Mouse (Mus musculus) myocyte (in vitro differentiated cells): ENCODE data around the gene Dnajc8. TPM values are rescaled to one million over a fixed set of nuclear protein-coding genes. Genes with fewer than 3 reads are reported as not detected.

ENCODE experiments used
- H3K27me3 ChIP-seq: one replicate; pipeline ENCODE4 v1.6.1; 2011; ENCODE audit not compliant: control insufficient read depth, insufficient read depth, insufficient read length
- H3K36me3 ChIP-seq: one replicate; pipeline ENCODE4 v1.6.1; 2011; ENCODE audit not compliant: control insufficient read depth, insufficient read depth
- H3K4me2 ChIP-seq: one replicate; pipeline ENCODE4 v1.6.1; 2011; ENCODE audit warnings: low read depth, control low read depth
- H3K4me3 ChIP-seq: one replicate; pipeline ENCODE4 v1.5.1; 2011; ENCODE audit warnings: mild to moderate bottlenecking, control low read depth, moderate library complexity
- H3K79me2 ChIP-seq: one replicate; pipeline ENCODE4 v1.6.1; 2011; ENCODE audit not compliant: control insufficient read depth, insufficient read depth
- H3ac ChIP-seq: one replicate; pipeline ENCODE4 v1.6.1; 2011; ENCODE audit not compliant: control insufficient read depth, insufficient read length
- CEBPB ChIP-seq: IDR thresholded peaks from 2 replicates; pipeline ENCODE4 v1.6.1; 2011; ENCODE audit warnings: mild to moderate bottlenecking, moderate library complexity; ENCODE audit not compliant: poor library complexity, insufficient read depth, severe bottlenecking
- E2F4 ChIP-seq: IDR thresholded peaks from one replicate; pipeline ENCODE4 v1.6.1; 2011; ENCODE audit warnings: mild to moderate bottlenecking, control low read depth, moderate library complexity; ENCODE audit not compliant: insufficient read depth
- MAX ChIP-seq: IDR thresholded peaks from one replicate; pipeline ENCODE4 v1.6.1; 2011; ENCODE audit warnings: low read depth, mild to moderate bottlenecking, control low read depth
- MYOD1 ChIP-seq, 3 experiments: IDR thresholded peaks; one replicate each; pipeline ENCODE4 v1.6.1; 2011; ENCODE audit warnings: control low read depth in 2 of 3, low read depth in 2 of 3, mild to moderate bottlenecking in 2 of 3, moderate library complexity in 1 of 3; ENCODE audit not compliant: insufficient read length in 2 of 3, control insufficient read depth in 1 of 3
- MYOG ChIP-seq, 3 experiments: IDR thresholded peaks; one replicate each; pipeline ENCODE4 v1.6.1; 2011; ENCODE audit warnings: control low read depth in 2 of 3, low read depth in 2 of 3, mild to moderate bottlenecking in 2 of 3; ENCODE audit not compliant: insufficient read length in 2 of 3, control insufficient read depth in 1 of 3, insufficient read depth in 1 of 3
- POLR2A ChIP-seq: IDR thresholded peaks from one replicate; pipeline ENCODE4 v1.6.1; 2011; ENCODE audit warnings: low read depth, mild to moderate bottlenecking, control low read depth, moderate library complexity; ENCODE audit not compliant: insufficient read length
- POLR2AphosphoS2 ChIP-seq: IDR thresholded peaks from one replicate; pipeline ENCODE4 v1.6.1; 2011; ENCODE audit warnings: low read depth, control low read depth; ENCODE audit not compliant: insufficient read length
- REST ChIP-seq: IDR thresholded peaks from one replicate; pipeline ENCODE4 v1.6.1; 2011; ENCODE audit warnings: mild to moderate bottlenecking, control low read depth, moderate library complexity; ENCODE audit not compliant: insufficient read depth, insufficient read length
- SRF ChIP-seq: IDR thresholded peaks from one replicate; pipeline ENCODE4 v1.6.1; 2011; ENCODE audit warnings: low read depth; ENCODE audit not compliant: control insufficient read depth, insufficient read length
- TCF12 ChIP-seq: IDR thresholded peaks from one replicate; pipeline ENCODE4 v1.6.1; 2011; ENCODE audit warnings: mild to moderate bottlenecking, control low read depth; ENCODE audit not compliant: poor library complexity, insufficient read depth, severe bottlenecking
- TCF3 ChIP-seq: IDR thresholded peaks from one replicate; pipeline ENCODE4 v1.6.1; 2011; ENCODE audit warnings: low read depth, control low read depth; ENCODE audit not compliant: insufficient read length
- USF1 ChIP-seq: IDR thresholded peaks from one replicate; pipeline ENCODE4 v1.6.1; 2011; ENCODE audit warnings: low read depth, mild to moderate bottlenecking, control low read depth, moderate library complexity
- polyA plus RNA-seq: library from polyadenylated mRNA; unstranded; fragments of >200 nt; fragmentation: generic; extraction: Trizol; gene quantifications from one replicate; pipeline ENCODE4 v1.2.1, GENCODE M21; 2012; ENCODE audit warnings: missing spikeins

Dnajc8 gene
- 95.1 TPM for polyA plus RNA-seq

DNA sequence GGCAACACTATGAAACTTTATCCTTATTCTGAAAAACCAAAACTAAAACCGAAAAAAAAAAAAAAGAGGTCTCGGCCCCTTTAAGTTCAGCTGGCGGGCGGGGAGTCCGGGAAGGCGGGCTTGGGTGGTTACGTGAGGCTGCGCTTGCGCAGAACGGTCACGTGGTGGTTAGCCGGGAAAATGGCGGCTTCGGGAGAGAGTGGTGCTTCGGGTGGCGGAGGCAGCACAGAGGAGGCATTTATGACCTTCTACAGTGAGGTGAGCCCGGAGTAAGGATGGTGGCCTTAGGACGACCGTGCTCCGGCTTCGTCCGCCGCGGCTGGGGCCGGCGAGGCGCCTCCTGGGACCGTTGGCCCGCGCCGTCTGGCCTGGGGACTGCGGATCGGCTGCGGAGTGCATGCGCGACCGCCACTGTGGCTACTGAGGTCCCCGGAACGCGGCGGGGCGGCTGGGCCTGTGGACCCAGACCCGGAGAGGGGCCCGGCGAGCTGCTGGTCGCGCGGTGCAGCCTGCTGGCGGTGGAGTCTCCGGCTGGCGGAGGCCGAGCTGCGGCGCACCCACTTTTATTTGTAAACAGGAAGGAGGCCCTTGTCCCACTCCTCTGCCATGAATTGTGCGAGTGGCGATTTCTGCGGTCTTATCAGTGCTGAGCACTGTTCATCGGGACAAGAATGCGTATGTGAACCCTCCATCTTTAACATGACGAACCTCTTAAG is at the start of gene Dnajc8:
Gene Dnajc8, plus strand, starts transcription at position 145 of the 716 bp plus-strand sequence.
- H3K36me3 ChIP-seq: peaks cover 9% of the 10 kb centered on the region
- H3K4me2 ChIP-seq: peak within 1 kb of the TSS; percentile 87
- H3ac ChIP-seq: peak within 1 kb of the TSS; percentile 83
- no peaks in the 10 kb centered on the region for H3K27me3 ChIP-seq
- TF ChIP-seq MYOD1 (IDR thresholded peaks at IDR 0.05; ENCODE audit: control insufficient read depth in 1 of 3, insufficient read length in 2 of 3, low read depth in 2 of 3) (no peak), POLR2A (peak; percentile 79), POLR2AphosphoS2 (peak; percentile 77), E2F4 (peak; percentile 28), CEBPB (no peak), USF1 (peak; percentile 99)
- H3K79me2 ChIP-seq: peaks cover 70% of the 10 kb centered on the region
- H3K4me3 ChIP-seq: peak within 1 kb of the TSS; percentile 83

DNA sequence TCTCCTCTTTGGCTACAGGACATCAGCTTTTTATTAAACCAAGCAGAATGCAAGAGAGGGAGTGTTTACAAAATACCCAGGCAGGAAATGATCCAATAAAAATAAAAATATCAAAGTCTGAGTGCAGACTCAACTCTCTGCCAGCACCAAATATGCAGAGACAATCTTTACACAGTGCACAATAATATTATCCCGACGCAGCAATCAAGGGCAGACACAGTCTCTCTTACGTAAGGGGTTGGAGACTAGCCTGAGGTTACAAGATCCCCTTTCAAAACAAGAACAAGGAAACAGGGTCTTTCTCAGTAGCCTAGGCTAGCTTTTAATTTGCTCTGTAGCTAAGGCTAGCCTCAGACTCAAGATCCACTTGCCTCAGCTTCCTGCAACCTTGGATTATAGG is 46.8 kb upstream of the Dnajc8 start:
- TF ChIP-seq TCF3 (no peak), MAX (no peak), TCF12 (no peak), REST (no peak), POLR2AphosphoS2 (no peak), MYOG (IDR thresholded peaks at IDR 0.05; ENCODE audit: control insufficient read depth in 1 of 3, insufficient read depth in 1 of 3, insufficient read length in 2 of 3, low read depth in 2 of 3) (no peak), POLR2A (no peak), E2F4 (no peak), CEBPB (no peak), USF1 (no peak), SRF (no peak), MYOD1 (IDR thresholded peaks at IDR 0.05; ENCODE audit: control insufficient read depth in 1 of 3, insufficient read length in 2 of 3, low read depth in 2 of 3) (no peak)
- no peaks in the 10 kb centered on the region for H3K79me2 ChIP-seq
- no peak overlapping the region for H3K4me2 ChIP-seq
- no peaks in the 10 kb centered on the region for H3K27me3 ChIP-seq
- no peak overlapping the region for H3K4me3 ChIP-seq
- H3K36me3 ChIP-seq: peaks cover 7% of the 10 kb centered on the region
- H3ac ChIP-seq: no peak overlapping the region

DNA sequence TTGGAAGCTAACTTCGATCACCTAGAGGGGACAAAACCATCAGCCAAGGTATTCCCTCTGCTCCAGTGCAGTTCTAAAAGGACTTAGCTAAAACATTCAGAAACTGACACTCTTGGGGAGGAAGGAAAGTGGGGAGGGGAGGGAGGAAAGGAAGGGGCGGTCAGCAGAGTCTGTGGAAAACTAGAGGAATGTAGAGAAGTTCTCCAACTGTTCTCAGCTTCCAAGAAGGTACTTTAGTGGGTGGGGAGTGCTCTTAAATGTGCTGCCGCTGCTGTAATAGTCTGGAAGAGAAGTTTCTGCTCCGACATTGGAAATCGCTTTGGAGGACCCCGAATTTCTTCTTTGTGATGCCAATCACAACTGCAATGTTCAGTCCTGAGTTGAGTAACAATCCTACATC is 46.4 kb upstream of the Dnajc8 start:
- Histone ChIP-seq H3K4me3 (no peak overlapping the region), H3K4me2 (no peak overlapping the region), H3ac (no peak overlapping the region), H3K27me3 (no peaks in the 10 kb centered on the region), H3K36me3 (peaks cover 12% of the 10 kb centered on the region), H3K79me2 (no peaks in the 10 kb centered on the region)
- TF ChIP-seq TCF12: no peak

DNA sequence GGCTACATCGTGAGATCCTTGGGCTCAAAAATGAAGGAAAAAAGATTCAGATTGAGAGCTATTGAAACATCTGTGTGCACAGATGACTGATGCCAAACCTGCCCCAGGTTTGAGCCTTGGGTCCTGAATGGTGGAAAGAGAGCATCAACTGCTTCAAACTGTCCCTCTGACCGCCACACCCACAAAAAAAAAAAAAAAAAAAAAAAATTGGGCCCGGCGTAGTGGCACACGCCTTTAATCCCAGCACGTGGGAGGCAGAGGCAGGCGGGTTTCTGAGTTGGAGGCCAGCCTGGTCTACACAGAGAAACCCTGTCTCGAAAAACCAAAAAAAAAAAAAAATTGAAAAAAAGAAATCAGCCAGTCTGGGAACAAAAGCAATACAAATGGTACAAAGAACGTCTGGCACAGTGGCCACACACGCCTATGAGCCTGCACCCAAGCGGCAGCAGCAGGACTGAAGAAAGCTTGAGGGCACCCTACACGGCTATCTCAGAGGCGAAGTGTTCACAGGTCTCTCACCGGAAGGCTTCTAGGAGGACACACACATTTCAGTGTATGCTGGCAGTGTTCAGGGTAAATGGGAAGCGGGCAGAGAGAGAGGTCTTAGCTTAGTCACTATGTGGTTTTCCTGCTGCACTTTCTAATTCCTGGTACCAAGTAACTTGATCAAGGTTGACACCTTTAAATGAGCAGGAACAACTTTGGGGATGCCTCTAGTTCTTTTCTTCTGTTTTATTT is 44.9 kb upstream of the Dnajc8 start:
- Histone ChIP-seq H3K4me3 (no peak overlapping the region), H3K79me2 (no peaks in the 10 kb centered on the region), H3K36me3 (peaks cover 24% of the 10 kb centered on the region), H3K4me2 (no peak overlapping the region), H3ac (no peak overlapping the region), H3K27me3 (no peaks in the 10 kb centered on the region)
- peak; percentile 92 for TF ChIP-seq POLR2AphosphoS2
- no peak for TF ChIP-seq CEBPB

DNA sequence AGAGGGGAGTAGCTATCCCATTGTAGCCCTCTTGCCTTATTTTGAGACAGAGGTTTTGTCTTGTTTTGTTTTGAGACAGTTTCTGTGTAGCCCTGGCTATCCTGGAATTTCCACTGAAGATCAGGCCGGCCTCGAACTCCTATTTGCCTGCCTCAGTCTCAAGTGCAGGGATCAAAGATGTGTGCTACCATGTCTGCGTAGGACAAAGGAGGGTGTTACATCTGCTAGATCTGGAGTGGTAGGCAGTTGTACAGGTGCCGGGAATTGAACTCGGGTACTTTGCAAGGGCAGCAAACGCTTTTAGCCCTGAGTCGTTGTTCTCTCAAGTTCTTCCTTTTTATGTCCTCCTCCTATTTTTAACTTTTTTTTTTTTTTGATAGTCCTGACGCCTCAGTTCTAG is 44.3 kb upstream of the Dnajc8 start:
- Histone ChIP-seq H3K27me3 (no peaks in the 10 kb centered on the region), H3ac (no peak overlapping the region), H3K79me2 (no peaks in the 10 kb centered on the region), H3K4me2 (no peak overlapping the region), H3K36me3 (peaks cover 30% of the 10 kb centered on the region), H3K4me3 (no peak overlapping the region)
- TF ChIP-seq TCF12: no peak
- peak; percentile 78 for TF ChIP-seq POLR2AphosphoS2

DNA sequence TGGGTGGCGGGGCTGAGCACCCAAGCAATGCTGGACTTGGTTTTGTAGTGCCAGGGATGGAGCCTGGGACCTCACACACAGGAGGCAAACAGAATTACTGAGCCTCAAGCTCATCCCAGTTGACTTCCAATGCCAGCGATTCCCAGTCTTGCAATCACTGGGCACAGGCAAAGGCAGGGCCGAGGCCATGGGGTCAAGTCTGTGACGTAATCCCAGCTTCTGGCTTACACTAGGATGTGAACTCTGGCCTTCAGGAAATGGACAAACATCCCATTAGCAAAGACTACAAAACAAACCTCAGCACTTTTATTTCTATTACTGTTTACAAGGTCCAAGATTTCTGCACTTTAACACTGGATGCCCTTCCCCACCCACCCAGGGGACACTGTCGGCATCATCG is 43.6 kb upstream of the Dnajc8 start:
- H3K79me2 ChIP-seq: no peaks in the 10 kb centered on the region
- H3K27me3 ChIP-seq: no peaks in the 10 kb centered on the region
- H3K4me2 ChIP-seq: no peak overlapping the region
- no peak overlapping the region for H3ac ChIP-seq
- peaks cover 37% of the 10 kb centered on the region for H3K36me3 ChIP-seq
- TF ChIP-seq MYOD1 (IDR thresholded peaks at IDR 0.05; ENCODE audit: control insufficient read depth in 1 of 3, insufficient read length in 2 of 3, low read depth in 2 of 3) (no peak), POLR2AphosphoS2 (peak; percentile 87), POLR2A (peak; percentile 42), SRF (no peak)
- no peak overlapping the region for H3K4me3 ChIP-seq
